Mouse (Mus musculus) limb, embryonic 14.5 days (tissue): ENCODE measurements around the gene Zbtb8a. TPM values are rescaled to one million over a fixed set of nuclear protein-coding genes. Genes with fewer than 3 reads are reported as not detected.

Source experiments
- ATAC-seq: fragments of 200-750 bp; cut with Nextera tagmentation; 2 replicates; pipeline ENCODE4 v1.8.0; 2017; ENCODE audit warnings: low read depth, moderate number of reproducible peaks, moderate TSS enrichment; ENCODE audit not compliant: low FRiP score
- DNase-seq: peaks from one replicate; pipeline ENCODE4 v3.0.0-alpha.2; 2015; ENCODE audit warnings: low spot score
- H3K27ac ChIP-seq: fragments of 300-500 bp; sonication (generic); replicated peaks from 2 replicates; pipeline ENCODE4 v1.5.1; 2014; ENCODE audit warnings: low read depth, mild to moderate bottlenecking, low read length, moderate library complexity, mixed read lengths
- H3K27me3 ChIP-seq: fragments of 300-500 bp; sonication (generic); 2 replicates; pipeline ENCODE4 v1.6.1; 2014; ENCODE audit warnings: low read length, mixed read lengths; ENCODE audit not compliant: control insufficient read depth, insufficient read depth
- H3K36me3 ChIP-seq: fragments of 300-500 bp; sonication (generic); 2 replicates; pipeline ENCODE4 v1.6.1; 2014; ENCODE audit warnings: mild to moderate bottlenecking, low read length, moderate library complexity, mixed read lengths; ENCODE audit not compliant: control insufficient read depth, insufficient read depth
- H3K4me1 ChIP-seq: fragments of 300-500 bp; sonication (generic); 2 replicates; pipeline ENCODE4 v1.6.1; 2014; ENCODE audit warnings: antibody characterized with exemption, low read length, mixed read lengths; ENCODE audit not compliant: control insufficient read depth, insufficient read depth
- H3K4me2 ChIP-seq: fragments of 300-500 bp; sonication (generic); replicated peaks from 2 replicates; pipeline ENCODE4 v1.6.1; 2014; ENCODE audit warnings: low read depth, mild to moderate bottlenecking, low read length, moderate library complexity; ENCODE audit not compliant: severe bottlenecking
- H3K4me3 ChIP-seq: fragments of 300-500 bp; sonication (generic); replicated peaks from 2 replicates; pipeline ENCODE4 v1.5.1; 2014; ENCODE audit warnings: low read length
- H3K9ac ChIP-seq: fragments of 300-500 bp; sonication (generic); 2 replicates; pipeline ENCODE4 v1.6.1; 2014; ENCODE audit warnings: mild to moderate bottlenecking, low read depth, low read length, moderate library complexity; ENCODE audit not compliant: severe bottlenecking
- H3K9me3 ChIP-seq: fragments of 300-500 bp; sonication (generic); 2 replicates; pipeline ENCODE4 v1.6.1; 2016; ENCODE audit warnings: low read length; ENCODE audit not compliant: control insufficient read depth
- POLR2A ChIP-seq: fragments of 200-500 bp; IDR thresholded peaks from 2 replicates; pipeline ENCODE4 v1.8.0; 2012; ENCODE audit warnings: inconsistent platforms, mild to moderate bottlenecking, moderate library complexity, borderline replicate concordance; ENCODE audit not compliant: insufficient read depth, insufficient read length; ENCODE audit errors: extremely low read depth
- WGBS: fragments of 180-500 bp; shearing (Covaris S2); extraction: QIAGEN DNeasy Blood & Tissue Kit; methylation state at CpG from one replicate; pipeline ENCODE4 v1.1.7; 2014; 5-methylcytosine and 5-hydroxymethylcytosine counted together
- polyA plus RNA-seq, 2 experiments: library from polyadenylated mRNA; depleted of rRNA in 1 of 2; stranded (reverse) in 1 of 2; unstranded in 1 of 2; fragments of >200 nt; fragmentation: Nextera tagmentation in 1 of 2; extraction: Ambion mirVana in 1 of 2; gene quantifications; 2 replicates each; pipeline versions ENCODE4 v1.2.1 to v1.2.3; 2012 to 2014

The Zbtb8a gene
- polyA plus RNA-seq, 2 experiments: 5.6 to 16.2 TPM

GRCm38 (mm10) chr4:129357613-129358163 is 20.2 kb downstream of the Zbtb8a start:
- peaks cover 50% of the 10 kb centered on the region for H3K36me3 ChIP-seq
- no peak for TF ChIP-seq POLR2A
- no peak overlapping the region for H3K9ac ChIP-seq
- H3K4me2 ChIP-seq: no peak overlapping the region
- H3K4me1 ChIP-seq: no peaks in the 10 kb centered on the region
- no peak overlapping the region for H3K27ac ChIP-seq
- 84% methylated on average over 15 of the region's 15 CpGs for WGBS
- H3K9me3 ChIP-seq: no peaks in the 10 kb centered on the region
- DNase-seq (no peak), ATAC-seq (no peak)
- no peaks in the 10 kb centered on the region for H3K27me3 ChIP-seq
- H3K4me3 ChIP-seq: no peak overlapping the region

GRCm38 (mm10) chr4:129354236-129354635 is 23.7 kb downstream of the Zbtb8a start:
- 75% methylated on average over 15 of the region's 15 CpGs for WGBS

GRCm38 (mm10) chr4:129353176-129353575 is 24.7 kb downstream of the Zbtb8a start:
- Histone ChIP-seq H3K27me3 (no peaks in the 10 kb centered on the region), H3K4me2 (no peak overlapping the region), H3K9ac (no peak overlapping the region), H3K36me3 (peaks cover 42% of the 10 kb centered on the region), H3K4me1 (no peaks in the 10 kb centered on the region), H3K4me3 (no peak overlapping the region), H3K27ac (no peak overlapping the region), H3K9me3 (no peaks in the 10 kb centered on the region)
- WGBS: 87% methylated on average over 12 of the region's 12 CpGs
- TF ChIP-seq POLR2A: no peak
- ATAC-seq: no peak
- no peak for DNase-seq

More at GRCm38 (mm10) chr4:129354236-129354635, 23.7 kb downstream of the Zbtb8a start:
- no peak overlapping the region for H3K4me2 ChIP-seq
- H3K4me3 ChIP-seq: no peak overlapping the region
- DNase-seq (no peak), ATAC-seq (no peak)
- no peak overlapping the region for H3K27ac ChIP-seq
- H3K27me3 ChIP-seq: no peaks in the 10 kb centered on the region
- H3K9me3 ChIP-seq: no peaks in the 10 kb centered on the region
- peaks cover 46% of the 10 kb centered on the region for H3K36me3 ChIP-seq
- no peaks in the 10 kb centered on the region for H3K4me1 ChIP-seq
- H3K9ac ChIP-seq: no peak overlapping the region
- no peak for TF ChIP-seq POLR2A

- ATAC-seq (no peak), DNase-seq (no peak)
- no peak for TF ChIP-seq POLR2A
- Histone ChIP-seq H3K9me3 (no peaks in the 10 kb centered on the region), H3K4me2 (no peak overlapping the region), H3K27me3 (no peaks in the 10 kb centered on the region), H3K36me3 (peaks cover 35% of the 10 kb centered on the region), H3K9ac (no peak overlapping the region), H3K27ac (no peak overlapping the region), H3K4me1 (no peaks in the 10 kb centered on the region), H3K4me3 (no peak overlapping the region)
- WGBS: 77% methylated on average over 6 of the region's 6 CpGs
Observed at GRCm38 (mm10) chr4:129351111-129351510, 26.8 kb downstream of the Zbtb8a start.

- Histone ChIP-seq H3K4me1 (no peaks in the 10 kb centered on the region), H3K9me3 (no peaks in the 10 kb centered on the region), H3K27me3 (no peaks in the 10 kb centered on the region), H3K4me2 (no peak overlapping the region), H3K27ac (no peak overlapping the region), H3K36me3 (peaks cover 34% of the 10 kb centered on the region), H3K9ac (no peak overlapping the region), H3K4me3 (no peak overlapping the region)
- WGBS: 4% methylated on average over 1 of the region's 1 CpGs
- peak; percentile 75; the same call in 1 of the 2 replicates for ATAC-seq
- TF ChIP-seq POLR2A: no peak
- peak; percentile 86 for DNase-seq
Observed at GRCm38 (mm10) chr4:129350644-129351043, 27.3 kb downstream of the Zbtb8a start.
